Mouse (Mus musculus) C2C12 (cell line): ENCODE measurements at regions not wholly inside any gene's neighbourhood (a gene's known extent, or its start where the extent isn't known, plus 50 kb on each side); places are given as distances from the start of the nearest gene placed in this dataset.

Source experiments
- CEBPB ChIP-seq: IDR thresholded peaks from one replicate; pipeline ENCODE4 v1.6.1; 2011; ENCODE audit warnings: low read depth, mild to moderate bottlenecking, control low read depth, moderate library complexity
- CTCF ChIP-seq: IDR thresholded peaks from one replicate; pipeline ENCODE4 v1.5.1; 2011; ENCODE audit not compliant: control insufficient read depth, insufficient read depth, insufficient read length
- FOSL1 ChIP-seq: IDR thresholded peaks from one replicate; pipeline ENCODE4 v1.8.0; 2011; ENCODE audit warnings: mild to moderate bottlenecking, low read length; ENCODE audit not compliant: poor library complexity, insufficient read depth, severe bottlenecking
- MAX ChIP-seq: IDR thresholded peaks from one replicate; pipeline ENCODE4 v1.6.1; 2011; ENCODE audit warnings: mild to moderate bottlenecking, control low read depth
- MYOD1 ChIP-seq: IDR thresholded peaks from one replicate; pipeline ENCODE4 v1.6.1; 2011; ENCODE audit warnings: low read depth; ENCODE audit not compliant: control insufficient read depth, insufficient read length
- MYOG ChIP-seq: IDR thresholded peaks from one replicate; pipeline ENCODE4 v1.6.1; 2011; ENCODE audit not compliant: control insufficient read depth, insufficient read length; ENCODE audit errors: extremely low read depth
- USF1 ChIP-seq: IDR thresholded peaks from one replicate; pipeline ENCODE4 v1.6.1; 2011; ENCODE audit warnings: low read depth, mild to moderate bottlenecking, control low read depth, moderate library complexity

- no peak for TF ChIP-seq CTCF
- no peak for TF ChIP-seq MYOD1
- TF ChIP-seq USF1: no peak
- TF ChIP-seq MAX: no peak
- TF ChIP-seq CEBPB: no peak
- no peak for TF ChIP-seq MYOG
- TF ChIP-seq FOSL1: no peak
Measured at GRCm38 (mm10) chr2:78010066-78010690, 64.0 kb upstream of the Cwc22 start.
